Mouse (Mus musculus) thymus, postnatal 10 days (tissue): ENCODE results near the gene Slc25a36.

Experiments used
- DNase-seq, 2 experiments: peaks; one replicate each; pipeline ENCODE4 v3.0.0; 2021; ENCODE audit warnings: low spot score in 2 of 2

The Slc25a36 gene

DNA sequence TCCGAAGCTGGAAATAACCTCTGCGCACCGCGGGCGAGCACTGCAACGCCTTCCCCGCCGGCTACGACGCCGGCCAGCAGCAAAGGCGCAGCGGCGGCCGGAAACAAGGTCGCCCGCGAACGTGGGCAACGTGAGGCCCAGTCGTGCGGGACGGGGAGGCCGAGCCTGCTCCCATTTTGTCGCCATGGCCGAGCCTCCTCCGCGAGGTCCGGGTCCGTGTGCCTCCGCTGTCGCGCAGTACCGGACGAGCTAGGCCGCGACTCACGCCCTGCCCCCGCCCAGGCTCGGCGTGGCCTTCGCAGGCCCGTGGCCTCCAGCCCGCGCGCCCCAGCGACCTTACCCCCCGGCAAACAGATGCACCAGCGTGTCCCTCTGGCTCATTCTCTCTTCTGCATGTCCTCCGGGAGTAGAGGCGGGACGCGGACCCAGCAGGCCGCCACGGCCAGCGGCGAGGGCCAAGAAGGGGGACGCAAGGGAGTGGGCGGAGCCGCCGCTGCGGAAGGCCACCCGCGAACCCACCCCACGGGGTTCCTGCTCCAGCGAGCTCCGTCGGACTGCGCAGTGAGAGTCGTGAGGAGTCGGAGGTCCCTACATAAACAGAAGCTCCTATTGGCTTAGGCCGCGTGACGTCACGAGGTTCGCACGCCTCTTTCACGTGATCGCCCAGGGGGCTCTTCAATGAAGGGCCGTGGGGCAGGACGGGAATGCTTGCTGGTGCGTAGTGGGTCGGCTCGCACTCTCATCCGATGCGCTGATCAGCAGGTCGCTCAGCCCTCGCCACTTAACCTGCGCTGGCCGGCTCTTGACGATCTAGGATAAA lies at the start of gene Slc25a36:
TSS of gene Slc25a36 (minus strand) at position 587 of the 820 bp plus-strand sequence.
- peak; percentile 94 to 96 for DNase-seq

GRCm38 (mm10) chr9:97158412-97158811 lies 47.5 kb upstream of the Slc25a36 start:
- DNase-seq = no peak

DNA sequence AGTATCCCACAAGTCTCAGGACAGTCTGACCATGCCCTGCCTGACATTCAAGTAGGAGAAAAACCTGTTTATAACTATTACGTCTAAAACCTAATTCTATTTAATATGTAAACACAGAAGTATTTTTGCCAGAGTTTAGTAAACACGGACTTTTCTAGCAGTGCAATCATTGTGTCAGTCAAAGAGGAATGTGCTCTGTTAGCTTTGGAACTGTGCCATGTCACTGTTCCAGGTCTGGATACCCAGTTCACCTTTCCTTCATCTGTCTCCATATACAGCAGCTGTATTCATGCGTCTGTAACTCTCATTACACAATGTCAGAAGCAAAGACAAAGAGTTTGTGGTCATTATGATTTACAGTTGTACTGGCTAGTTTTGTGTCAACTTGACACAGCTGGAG lies 45.0 kb upstream of the Slc25a36 start:
- DNase-seq = no peak

DNA sequence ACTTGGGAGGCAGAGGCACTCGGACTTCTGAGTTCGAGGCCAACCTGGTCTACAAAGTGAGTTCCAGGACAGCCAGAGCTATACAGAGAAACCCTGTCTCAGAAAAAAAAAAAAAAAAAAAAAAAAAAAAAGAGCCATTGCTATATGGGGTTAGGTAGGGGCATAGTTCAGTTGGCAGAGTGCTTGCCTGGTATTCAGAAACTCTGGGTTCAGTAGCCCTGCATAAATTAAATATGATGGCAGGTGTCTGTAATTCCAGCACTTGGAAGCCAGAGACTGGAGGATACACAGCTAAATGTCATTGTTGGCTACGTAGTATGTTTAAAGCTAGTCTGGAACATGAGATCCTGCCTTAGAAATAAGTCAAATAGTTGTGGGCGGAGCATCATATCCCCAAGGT lies 44.0 kb upstream of the Slc25a36 start:
- DNase-seq = no peak

GRCm38 (mm10) chr9:97153006-97153405 lies 42.0 kb upstream of the Slc25a36 start:
- DNase-seq = no peak

DNA sequence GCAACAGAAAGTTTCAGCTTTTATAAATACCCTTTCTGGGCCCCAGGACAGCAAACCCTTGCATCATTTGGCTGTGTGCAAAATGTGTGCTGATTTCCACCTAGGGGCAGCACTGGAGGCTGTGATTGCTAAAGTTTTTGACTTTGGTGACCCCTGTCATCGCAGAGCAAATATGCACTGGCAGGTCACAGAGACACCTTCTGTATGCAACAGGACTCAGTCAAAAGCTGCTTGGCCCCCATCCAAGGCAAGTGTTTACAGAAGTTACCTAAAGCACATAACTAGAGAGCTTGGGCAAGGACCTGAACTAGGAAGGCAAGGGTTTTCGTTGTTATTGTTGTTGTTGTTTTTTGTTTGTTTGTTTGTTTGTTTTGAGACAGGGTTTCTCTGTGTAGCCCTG lies 36.3 kb upstream of the Slc25a36 start:
- no peak for DNase-seq

DNA sequence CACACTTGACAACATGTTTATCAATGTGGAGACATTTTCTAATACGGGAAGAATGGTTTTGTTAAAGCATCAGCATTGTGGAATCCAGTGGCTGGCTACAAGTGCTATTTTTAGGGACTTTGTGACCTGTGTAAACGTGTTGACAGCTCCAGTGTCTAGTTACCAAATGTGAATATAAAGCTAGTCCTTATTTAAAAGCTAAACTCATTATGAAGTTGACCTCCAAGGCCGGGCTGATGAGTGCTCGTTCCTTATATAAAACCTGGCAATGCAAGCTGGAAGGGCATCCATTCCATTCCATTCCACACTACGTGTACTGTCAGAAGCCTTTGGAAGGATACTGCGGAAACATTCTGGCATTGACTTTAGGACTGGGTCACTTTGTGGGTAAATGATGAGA lies 34.4 kb upstream of the Slc25a36 start:
- no peak for DNase-seq

DNA sequence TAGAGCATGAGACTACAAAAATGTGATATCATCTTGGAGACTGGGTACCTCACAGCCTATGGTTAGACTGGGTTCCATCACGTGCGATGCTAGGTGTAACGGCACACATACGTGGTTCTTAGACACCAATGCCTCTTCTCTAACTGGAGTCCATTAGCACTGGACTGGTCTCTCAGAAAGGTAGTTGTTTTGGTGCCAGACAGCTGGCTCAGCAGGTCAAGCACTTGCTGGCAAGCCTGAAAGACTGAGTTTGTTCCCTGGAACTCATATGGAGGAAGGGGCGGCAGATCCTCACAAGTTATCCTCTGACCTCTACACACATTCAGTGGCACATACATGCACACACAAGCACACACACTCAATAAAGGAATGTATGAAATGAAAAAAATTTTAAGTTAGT lies 32.5 kb upstream of the Slc25a36 start:
- DNase-seq = no peak

DNA sequence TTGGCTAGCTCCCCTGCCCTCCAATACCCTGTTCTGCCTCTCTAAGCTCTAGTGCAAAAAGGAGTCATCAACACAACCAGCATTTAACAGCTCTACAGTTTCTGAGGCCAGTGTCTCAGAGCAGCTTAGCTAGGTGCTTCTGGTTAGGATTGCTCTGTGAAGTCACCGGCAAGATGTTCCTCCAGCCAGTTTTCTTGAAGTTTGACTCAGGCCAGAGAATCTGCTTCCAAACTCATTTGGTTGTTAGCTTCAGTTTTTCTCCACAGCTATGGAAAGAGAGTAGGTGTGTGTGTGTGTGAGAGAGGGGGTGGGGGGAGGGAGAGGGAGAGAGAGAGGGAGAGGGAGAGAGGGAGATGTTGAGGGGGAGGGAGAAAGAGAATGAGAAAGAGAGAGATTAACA lies 31.6 kb upstream of the Slc25a36 start:
- no peak for DNase-seq

- no peak for DNase-seq
Observed at GRCm38 (mm10) chr9:97141723-97142122, 30.8 kb upstream of the Slc25a36 start.

DNA sequence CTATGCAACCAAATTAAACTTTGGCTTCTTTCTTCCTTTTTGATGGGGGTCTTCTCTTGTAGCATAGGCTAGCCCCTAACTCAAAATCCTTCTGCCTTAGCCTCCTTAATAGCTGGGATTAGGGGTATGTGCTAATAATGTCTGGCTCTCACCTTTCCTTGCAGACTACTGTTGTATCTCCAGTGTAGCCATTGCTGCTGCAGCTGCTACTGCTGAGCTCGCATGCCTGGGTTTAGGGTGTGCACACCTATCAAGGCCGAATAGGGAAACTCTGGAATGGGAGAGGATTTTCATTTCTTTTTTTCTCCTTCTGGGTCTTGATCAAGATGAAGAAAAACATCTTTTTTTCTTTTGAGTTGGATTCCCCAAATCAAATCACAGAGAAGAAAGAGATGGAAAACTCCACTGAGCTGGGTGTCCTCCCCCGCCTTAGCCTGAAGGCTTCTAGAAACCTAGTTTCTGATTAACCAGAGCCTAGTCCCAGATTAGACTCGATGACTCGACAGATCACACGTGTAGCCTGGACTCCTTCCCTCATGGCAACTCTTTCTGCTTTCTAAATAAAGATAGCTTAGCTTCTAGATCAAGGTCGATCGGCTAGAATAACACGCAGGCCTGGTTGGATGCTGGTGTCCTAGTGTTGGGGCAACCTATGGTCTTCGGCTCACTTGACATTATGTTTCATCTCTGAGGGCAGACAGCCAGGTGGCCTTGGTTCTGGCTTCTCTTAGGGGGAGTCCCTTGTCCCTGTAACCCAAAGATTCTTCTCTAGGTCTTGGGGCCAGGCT lies 29.4 kb upstream of the Slc25a36 start:
- no peak for DNase-seq

- DNase-seq = no peak
Observed at GRCm38 (mm10) chr9:97137678-97138077, 26.7 kb upstream of the Slc25a36 start.

- no peak for DNase-seq
Observed at GRCm38 (mm10) chr9:97137116-97137515, 26.2 kb upstream of the Slc25a36 start.

DNA sequence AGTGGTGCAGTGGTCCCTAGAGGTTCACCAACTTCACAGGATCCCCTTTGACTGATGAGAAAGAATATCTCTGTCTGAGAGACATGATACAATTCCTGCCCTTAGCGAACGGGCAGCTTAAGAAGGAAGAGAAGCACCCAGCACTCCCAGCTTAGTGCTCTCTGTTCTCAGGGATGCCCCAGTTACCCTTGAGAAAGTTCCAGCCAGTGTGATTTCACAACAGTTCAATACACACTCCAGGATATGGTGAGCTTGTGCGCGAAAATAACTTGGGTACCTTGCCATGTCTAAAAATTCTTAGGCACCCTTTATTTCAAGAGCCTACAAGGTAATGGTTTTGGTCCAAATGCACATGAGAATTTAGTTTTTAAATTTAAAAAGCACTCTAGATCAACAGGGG lies 24.9 kb upstream of the Slc25a36 start:
- no peak for DNase-seq

GRCm38 (mm10) chr9:97133178-97133577 lies 22.2 kb upstream of the Slc25a36 start:
- no peak for DNase-seq

DNA sequence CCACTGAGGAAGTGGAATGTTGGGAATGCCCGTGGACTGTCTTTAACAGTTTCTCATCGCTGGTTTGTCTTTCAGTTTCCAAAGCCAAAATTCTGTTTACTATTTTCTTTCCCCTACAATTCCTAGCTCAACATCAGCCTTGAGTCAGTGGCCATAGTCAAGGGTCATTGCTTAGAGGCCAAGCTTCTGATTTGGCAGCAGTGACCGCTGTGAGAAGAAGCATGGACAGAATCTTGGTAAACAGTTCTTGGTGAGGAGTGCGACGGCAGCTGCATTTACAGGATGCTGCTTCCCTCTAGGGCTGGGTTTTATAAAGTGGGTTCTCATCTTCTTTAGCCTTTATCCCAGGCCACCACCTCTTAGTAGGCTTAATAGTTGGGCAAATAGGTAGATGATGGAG lies 19.0 kb upstream of the Slc25a36 start:
- DNase-seq = no peak

DNA sequence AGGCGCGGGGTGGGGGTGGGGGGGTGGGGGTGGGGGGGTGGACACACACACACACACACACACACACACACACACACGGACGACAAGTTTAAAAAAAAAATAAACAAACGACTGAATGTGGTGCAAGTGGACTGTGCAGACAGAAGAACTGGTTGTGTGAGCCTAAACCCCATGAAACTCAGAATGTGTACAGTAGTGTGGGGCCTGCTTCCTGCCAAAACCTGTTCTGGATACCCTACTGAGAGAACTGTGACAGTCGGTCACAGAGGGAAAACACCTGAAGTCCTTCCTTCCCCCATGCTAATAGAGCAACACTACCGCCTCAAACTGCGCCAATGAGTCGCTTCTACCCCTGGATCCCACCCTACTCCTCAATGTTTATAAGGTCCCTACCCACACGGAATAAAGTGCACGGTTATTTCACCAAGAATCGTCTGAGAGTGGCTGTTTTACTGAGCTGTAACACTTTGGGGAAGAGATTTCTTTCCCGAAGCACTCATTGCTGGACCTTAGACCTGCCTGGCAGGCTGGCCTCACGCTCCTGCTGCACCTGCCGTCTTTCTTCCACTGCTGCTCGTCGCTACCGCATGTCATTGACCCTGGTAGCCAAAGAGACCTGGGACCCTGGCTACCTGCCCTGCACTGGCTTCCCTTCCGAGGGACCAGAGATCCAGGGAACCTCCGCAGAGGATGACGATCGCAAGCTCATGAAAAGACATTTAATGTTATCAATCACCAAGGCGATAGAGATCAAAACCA lies 13.2 kb upstream of the Slc25a36 start:
- no peak for DNase-seq

GRCm38 (mm10) chr9:97121432-97121831 lies 10.5 kb upstream of the Slc25a36 start:
- no peak for DNase-seq

DNA sequence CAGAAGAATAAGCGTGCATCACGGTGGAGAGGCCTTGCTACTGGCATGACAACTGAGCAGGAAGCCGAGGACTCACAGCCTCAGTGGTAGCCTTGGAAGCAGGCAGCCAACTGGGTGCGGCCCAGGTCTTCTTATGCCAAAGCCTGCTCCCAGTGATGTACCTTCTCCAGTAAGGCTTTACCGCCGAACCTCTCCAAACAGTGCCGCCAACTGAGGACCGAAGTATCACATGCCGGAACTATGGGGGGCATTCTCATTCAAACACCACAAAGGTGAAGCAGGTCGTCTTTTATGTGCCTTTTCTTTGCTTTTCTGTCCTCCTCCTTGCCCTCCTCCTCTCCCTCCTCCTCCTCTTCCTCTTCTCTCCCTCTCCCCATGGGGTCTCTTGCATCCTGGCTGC lies 3.3 kb upstream of the Slc25a36 start:
- no peak for DNase-seq

- no peak for DNase-seq
Observed at GRCm38 (mm10) chr9:97113555-97113929, 2.6 kb upstream of the Slc25a36 start.

GRCm38 (mm10) chr9:97112797-97113554 lies 2.0 kb upstream of the Slc25a36 start:
- no peak for DNase-seq

DNA sequence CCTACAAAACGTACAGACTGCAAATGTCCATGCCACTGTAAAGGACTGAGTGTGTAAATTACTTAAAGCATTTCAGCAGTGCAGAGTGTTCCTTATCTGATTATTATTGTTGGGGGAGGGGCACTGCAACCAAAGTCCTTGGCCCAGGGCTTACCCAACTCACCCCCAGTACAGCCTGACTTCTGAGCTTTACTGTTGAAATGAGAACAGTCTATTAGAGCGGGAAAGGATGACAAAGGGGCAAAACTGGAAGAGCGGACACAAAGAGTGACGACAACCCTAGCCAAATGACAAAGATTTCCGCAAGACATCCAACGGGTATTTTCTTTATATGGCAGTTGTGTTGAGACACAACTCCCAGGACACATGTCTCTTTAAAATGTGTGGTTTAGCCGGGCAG lies 1.3 kb upstream of the Slc25a36 start:
- no peak for DNase-seq
